Mouse (Mus musculus): ENCODE results near the gene Ssxb2.
"Not testable (repeated sequence)": the region's sequence is repeated elsewhere in the genome, so short reads cannot be mapped to it uniquely, and the experiment has no call there.

Ssxb2 gene

DNA sequence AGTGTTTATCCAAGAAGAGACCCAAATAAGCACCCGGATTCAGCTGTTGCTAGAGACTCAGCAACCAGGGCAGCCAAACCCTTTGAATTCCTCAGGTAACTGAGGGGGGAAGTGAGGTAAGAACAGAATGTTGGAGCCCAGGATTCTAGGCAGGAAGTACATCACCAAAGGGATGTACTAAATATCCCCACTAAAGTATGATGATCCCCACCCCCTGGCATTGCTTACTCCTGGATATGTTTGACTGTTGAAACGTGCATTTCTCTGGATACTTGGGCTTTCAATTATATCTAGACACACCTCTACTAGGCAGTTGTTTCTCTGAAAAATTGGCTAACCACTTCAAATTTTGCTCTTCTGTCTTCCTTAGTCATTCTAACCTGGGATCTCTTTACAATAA lies at the start of gene Ssxb2:
Gene Ssxb2, minus strand, starts transcription at position 101 of the 400 bp plus-strand sequence.
- in situ Hi-C loops (cut with MboI; ENCODE audit: low pct_unique_long_range_greater_than_20kb in 1 of 2, low sequenced_read_pairs in 2 of 2, unreplicated experiment in 1 of 2): not testable (repeated sequence)

DNA sequence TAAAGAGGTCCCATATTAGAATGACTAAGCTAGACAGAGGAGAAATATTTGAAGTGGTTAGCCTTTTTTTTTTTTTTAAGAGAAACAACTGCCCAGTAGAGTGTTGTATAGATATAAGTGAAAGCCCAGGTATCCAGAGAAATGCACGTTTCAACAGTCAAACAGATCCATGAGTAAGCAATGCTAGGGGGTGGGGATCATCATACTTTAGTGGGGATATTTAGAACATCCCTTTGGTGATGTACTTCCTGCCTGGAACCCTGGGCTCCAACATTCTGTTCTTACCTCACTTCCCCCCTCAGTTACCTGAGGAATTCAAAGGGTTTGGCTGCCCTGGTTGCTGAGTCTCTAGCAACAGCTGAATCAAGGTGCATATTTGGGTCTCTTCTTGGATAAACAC lies 48.5 kb downstream of the Ssxb2 start, which contains the start of gene Ssxb1:
Gene Ssxb1, plus strand, starts transcription at position 301 of the 400 bp plus-strand sequence.
- in situ Hi-C loops (cut with MboI; ENCODE audit: low pct_unique_long_range_greater_than_20kb in 1 of 2, low sequenced_read_pairs in 2 of 2, unreplicated experiment in 1 of 2): not testable (repeated sequence)

All from mouse embryonic stem cell (cell line).